Mouse (Mus musculus) left cerebral cortex, adult 8-10 months (tissue): ENCODE results near the gene Zfp512. TPM values are rescaled to one million over a fixed set of nuclear protein-coding genes. Genes with fewer than 3 reads are reported as not detected.
A peak's percentile ranks its signal among the peaks of the same experiment; 100 is the strongest.
"Not testable (repeated sequence)": the region's sequence is repeated elsewhere in the genome, so short reads cannot be mapped to it uniquely, and the experiment has no call there.

Experiments
- DNase-seq, 2 experiments: peaks; one replicate each; pipeline ENCODE4 v3.0.0; 2022; ENCODE audit warnings: low spot score in 2 of 2
- total RNA-seq, 4 experiments: library from RNA; stranded (reverse); gene quantifications; 2 replicates each; pipeline ENCODE4 v1.2.4; 2022

Gene Zfp512
- 10 to 100 TPM; 47.5 to 52.8 (median 51.8) TPM for total RNA-seq

DNA sequence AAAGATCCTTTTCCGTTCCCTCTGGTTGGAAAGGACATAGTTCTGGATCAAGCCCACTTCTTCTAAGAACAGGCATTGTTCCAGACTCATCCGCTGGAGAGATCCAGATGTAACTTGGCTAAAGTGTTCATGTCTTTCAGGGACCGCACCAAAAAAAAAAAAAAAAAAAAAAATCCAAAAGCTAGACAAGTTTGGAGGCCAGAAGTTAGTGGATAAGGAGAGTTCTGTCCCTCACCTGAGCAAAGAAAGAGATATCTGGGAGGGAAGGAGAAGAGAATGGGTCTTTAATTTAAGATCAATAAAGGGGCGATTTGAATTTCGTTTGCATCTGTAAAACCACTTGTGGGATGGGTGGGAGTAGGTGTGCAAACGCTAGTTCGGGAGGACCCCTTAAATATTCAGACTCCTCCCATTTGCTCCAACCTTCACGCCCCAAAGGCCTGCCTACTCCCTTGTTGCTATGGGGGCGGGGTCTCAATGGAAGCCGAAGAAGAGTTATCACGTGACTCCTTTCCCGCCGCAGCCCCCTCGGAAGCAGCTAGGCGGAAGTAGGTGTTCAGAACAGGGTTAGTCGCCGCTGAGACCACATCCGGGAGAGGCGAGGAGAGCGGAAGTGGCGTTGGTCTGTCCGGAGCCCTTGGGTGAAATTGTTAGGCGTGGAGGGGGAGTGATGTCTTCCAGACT is at the start of gene Zfp512:
Gene Zfp512 (plus strand): TSS at position 554 of the 684 bp plus-strand sequence.
- peak; percentile 70 to 95 for DNase-seq

DNA sequence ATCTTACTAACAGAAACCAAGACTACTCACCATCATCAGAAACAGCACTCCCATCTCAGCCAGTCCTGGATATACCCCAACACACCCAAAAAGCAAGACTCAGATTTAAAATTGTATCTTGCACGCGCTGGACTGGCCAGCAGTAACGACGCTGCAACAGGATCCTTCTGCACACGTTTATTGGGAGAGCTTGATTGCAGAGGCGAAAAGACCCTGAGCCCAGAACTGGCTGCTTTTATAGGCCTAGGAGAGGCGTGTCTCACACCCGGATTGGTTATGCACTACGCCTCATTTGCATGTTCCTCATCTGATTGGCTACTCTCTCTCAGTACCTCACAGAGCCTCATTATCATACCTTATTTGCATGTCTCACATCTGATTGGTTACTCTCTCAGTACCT is 17.5 kb upstream of the Zfp512 start:
- not testable (repeated sequence) for DNase-seq

DNA sequence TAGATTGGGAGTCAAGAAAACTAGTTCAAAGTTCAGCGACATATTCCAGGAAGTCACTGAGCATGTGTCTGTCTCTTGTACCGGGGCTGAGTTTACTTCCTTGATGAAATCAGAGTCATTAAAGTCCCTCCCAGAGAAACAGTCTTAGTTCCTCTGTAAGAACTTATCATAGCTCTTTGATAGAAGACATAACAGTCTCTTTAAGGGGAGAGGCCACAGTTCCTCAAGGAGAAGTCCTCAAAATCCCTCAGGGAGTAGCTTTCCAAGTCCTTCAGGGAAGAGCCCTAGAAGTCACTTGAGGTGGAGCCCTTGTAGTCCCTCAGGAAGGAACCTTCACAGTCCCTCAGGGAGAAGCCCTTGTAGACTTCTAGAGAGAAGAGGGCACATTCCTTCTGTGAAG is 895 bp upstream of the Zfp512 start:
- DNase-seq = no peak

DNA sequence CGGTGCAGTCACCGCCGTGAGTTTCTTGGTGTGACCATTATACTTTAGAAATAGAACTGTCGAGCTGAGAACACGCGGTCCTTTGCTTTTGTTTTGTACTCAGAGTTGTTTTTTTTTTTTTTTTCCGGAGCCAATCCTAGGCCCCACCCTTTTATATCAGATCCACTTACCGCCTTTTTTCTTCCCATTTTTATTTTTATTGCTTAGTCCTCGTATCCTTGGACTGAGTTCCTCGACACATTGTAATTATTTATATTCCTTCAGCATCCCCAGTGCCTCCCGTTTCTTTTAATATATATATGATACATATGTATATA is 289 bp downstream of the Zfp512 start:
- no peak for DNase-seq

DNA sequence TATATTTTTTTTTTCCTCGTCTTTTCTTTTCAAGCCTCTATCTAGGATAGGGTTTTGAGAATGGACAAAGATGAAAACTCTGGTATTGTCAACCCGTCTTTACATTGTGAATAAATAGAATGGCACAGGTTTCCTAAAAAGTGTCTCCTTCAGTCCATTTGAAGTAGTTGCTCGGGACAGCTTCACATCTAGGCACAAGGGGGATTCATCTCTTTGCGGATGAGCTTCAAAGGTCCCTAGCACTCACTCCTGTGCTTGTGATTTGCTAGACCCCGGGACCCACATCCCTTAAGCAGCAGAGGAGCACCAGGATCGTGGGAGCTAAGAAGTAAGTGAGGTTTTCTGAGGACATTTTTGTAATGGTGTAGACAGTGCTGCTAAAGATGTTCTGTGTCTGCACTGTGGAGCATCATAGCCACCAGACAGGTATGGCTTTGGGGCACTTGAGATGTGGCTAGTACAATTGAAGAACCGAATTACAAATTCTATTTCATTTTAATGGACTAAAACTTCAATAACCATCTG is 717 bp downstream of the Zfp512 start:
- no peak for DNase-seq

DNA sequence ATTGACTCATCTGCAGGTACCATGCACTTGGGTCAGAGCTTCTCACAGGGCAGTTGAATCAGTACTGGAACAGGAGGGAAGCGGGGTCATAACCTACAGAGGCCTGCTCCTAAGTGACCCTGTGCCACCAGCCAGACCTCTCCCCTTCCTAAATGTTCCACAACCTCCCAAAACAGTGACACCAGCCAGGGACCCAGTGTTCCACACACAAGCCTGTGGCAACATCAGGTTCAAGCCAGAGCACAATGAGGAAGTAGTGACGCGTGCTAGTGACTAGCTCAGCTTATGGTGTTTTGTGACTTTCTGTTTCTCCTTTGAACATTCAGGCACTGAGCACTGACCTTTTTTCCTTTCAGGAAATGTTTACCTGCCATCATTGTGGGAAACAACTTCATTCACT is 15.6 kb downstream of the Zfp512 start:
- DNase-seq = no peak

DNA sequence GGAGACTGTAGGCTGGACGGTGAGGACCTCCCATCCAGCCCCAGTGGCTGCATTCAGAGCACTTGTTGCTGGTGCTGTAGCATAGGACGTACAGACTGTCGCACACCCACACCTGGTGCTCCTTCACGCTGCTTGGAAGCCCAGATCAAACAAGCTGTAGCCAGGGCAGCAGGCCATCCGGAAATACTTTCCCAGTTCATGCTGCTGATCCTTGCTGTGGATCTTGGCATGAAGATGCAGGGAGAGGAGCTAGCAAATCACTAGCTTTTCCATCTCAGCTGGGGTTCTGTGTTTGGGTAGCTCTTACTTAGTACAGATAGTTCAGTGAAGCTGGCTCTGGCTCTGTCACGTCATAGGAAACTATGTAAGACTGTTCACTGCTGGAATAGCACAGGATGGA is 17.5 kb downstream of the Zfp512 start:
- no peak for DNase-seq

DNA sequence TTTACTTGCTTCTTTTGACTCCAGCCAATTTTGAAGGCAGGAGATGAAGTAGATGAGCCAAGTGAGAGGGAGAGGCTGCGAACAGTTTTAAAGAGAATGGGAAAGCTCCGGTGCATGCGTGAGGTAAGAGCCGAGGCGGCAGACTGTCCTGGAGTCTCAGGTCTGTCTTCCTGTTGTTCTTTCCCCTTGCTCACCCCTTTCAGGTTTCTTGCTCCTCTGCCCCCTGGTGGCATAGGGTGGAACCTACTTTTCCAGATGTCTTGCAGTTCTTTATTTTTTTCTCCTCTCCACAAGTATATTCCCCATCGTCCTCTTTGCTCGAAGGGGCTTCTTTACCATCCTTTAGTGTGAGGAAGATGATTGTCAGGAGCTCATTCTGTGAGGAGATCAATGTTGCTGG is 18.1 kb downstream of the Zfp512 start:
- DNase-seq = no peak

DNA sequence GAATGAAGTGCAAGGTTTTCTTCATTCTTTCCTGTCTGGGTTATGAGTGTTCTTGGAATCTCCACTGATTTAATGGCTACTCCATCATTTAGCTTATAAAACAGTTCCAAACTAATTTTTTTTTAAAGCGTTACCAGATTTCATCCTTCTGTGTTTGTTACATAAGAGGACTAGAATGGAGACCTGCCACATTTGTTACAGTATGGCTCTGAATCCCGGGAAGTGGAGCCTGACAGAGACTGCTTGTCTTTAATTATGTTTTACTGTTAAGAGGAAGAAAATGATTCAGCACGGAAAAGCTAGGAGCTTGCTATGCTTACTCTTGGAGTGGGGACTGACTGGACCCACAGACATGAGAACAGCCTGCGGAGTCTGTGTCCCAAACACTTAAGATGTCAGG is 28.3 kb downstream of the Zfp512 start:
- DNase-seq = no peak

DNA sequence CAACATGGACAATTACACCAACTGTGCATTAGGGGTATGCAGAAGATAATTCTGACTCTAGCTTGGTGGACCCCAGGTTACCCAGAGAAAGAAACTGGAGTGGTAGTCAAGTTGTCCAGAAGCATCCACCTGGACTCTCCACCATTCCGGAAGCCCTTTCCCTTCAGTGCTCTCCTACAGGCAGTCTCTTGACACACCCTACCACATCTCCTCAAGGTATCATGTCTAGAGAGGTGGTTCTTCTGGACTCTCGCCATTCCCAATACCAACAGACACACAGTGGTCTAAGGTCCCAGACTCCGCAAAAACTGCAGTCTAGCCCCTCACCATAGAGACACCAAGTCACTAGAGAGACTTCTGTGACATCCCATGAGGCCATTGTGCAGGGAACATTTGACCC is 33.2 kb downstream of the Zfp512 start, which contains the start of gene 4930548H24Rik:
Gene 4930548H24Rik (plus strand): TSS at position 301 of the 400 bp plus-strand sequence.
- DNase-seq = no peak

DNA sequence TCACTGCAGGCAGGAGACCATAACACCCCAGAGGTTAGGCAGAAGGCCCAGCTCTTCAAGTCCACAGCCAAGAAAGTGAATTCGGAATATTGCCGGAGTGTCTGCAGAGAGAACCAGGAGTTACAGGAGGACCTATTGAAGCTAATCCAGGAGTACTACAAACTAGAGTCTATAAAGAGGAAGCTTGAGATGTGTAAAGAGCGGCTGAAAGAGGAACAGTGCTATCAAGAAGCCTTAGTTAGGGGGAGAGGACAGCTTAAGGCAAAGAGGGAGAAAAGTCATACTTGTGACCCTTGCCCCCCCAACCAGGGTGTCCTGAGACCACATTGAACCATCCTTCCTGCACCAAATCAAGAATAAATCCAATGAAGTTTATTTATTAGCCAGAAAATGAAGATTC is 35.7 kb downstream of the Zfp512 start:
- no peak for DNase-seq

DNA sequence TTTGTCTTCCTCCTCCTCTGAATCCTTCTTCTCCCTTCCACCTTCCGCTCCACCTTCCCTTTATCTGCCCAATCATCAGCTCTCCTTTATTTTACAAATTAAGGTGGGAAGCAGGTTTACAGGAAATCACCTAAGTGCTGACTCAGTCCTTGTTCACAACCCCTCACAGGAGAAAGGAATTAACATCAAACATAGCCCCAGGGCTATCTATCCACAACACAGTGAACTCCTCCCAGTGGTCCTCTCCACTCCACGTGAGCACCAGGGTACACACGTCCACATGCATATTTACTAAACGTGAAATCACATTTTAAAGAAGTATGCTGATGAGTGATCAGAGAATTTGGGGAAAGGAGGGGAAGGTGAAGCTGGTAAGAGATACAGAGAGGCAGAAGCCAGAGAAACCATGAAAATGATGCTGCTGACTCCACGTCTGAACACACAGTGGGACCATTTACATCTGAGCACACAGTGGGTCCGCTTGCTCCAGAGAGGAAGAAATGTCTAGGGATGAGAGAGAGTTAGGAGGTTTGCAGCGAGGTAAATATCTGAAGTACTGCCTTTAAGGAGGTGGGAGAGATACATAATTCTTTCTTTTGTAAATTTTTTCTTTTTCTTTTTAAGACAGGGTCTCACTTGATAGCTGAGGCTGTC is 37.0 kb downstream of the Zfp512 start:
- DNase-seq = no peak

DNA sequence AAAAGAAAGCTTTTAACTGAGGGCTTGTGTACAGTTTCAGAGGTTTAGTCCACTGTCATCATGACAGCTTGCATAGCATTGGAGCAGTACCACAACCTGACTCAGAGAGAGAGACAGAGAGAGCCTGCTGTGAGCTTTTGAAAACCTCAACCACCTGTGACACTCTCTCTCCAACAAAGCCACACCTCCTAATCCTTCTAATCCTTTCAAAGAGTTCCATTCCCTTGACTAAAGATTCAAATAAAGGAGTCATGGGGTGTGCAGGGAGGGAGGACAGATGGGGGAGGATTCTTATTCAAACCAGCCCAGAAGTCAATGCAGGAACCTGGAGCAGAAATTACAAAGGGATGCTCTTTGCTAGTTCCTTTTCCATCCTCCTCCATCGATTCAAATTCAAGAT is 39.8 kb downstream of the Zfp512 start:
- no peak for DNase-seq

DNA sequence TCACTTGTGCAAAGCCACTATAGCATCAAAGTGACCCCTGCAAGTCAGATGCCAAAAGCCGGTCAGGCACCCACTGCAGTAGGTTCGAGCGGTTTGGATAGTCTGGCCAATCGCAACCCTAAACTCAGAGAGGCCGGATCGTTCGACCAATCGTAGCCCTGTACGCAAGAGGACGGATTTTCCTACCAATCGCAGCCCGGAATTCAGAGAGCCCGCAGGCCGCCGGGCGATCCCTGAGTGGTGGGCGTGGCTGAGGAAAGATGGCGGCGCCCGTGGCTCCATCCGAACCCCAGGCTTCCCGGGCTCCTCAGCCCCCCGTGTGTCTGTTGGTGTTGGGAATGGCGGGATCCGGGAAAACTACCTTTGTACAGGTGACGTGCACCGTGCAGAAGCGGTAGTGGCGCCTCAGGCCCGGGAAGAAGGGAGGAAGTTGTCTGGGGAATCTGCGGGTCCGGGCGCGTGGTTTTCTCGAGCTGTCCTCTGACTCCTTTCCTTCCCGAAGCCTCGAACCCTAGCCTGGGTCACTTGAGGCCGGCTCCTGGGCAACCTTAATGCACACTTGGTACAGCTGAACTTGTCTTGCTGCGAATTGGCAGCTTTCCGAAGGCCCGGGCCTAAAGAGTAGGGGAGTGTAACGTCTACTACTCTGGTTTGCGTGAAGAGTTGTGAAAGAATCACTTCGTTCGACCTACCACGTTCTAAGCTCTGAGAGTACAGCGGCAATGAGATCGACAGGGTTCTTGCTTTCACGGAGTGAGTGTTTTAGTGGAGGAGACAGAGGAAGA is 42.5 kb downstream of the Zfp512 start, which contains the start of gene Gpn1:
Gene Gpn1 (plus strand): TSS at position 229 of the 785 bp plus-strand sequence.
- peak; percentile 76 to 90 for DNase-seq

DNA sequence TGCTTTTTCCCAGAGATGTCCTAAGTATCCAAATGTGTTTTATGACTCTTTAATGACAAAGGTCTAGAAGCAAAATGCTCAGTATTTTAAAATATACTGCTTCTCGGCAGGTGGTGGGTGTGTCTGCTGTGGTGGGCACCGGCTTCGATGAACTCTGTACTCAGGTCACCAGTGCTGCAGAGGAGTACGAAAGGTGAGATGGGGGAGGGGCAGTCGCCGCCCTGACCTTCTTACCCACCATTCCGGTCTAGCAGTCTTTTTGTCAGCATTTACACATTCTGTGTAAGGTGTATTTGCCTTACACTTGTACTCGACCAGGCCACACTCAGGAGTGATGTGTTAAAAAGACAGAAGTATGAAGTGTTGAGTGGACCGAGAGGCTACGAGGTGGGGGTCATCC is 52.6 kb downstream of the Zfp512 start:
- no peak for DNase-seq

DNA sequence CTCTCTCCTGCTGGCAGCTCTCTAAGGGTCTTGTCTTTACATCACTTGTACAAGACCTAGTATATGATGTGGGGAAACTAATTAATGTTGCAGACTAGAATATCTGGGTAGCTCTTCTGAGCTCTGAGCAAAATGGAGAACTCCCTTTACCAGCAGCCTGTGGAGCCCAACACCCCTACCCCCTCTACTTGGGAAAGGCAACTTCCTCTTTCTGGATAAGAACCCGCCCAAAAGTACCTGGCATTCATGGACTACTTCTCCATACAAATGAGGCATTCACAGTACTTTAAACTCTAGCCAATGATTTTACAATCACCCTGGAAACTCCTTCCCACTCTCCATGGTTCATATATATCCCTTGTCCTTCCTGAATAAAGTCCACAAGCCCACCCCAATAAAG is 60.2 kb downstream of the Zfp512 start:
- DNase-seq = no peak

DNA sequence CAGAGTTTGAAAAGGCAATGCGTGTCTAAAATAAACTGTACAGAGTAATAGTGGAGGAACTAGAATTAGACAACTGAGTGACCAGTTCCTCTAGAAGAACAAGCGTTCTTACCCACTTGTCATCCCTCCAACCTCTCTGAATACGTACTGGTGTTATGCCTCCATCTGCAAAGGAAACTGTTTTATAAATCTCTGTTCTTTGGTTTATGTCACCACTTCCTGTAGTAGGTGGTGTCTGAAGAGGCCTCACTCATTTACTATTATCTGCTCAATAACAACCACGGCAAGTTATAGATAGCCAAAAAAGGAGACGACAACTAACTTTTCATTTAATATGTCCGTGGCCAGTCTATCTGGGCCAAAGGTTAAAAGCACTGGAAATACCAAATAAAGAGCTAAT is 68.3 kb downstream of the Zfp512 start:
- DNase-seq = no peak

DNA sequence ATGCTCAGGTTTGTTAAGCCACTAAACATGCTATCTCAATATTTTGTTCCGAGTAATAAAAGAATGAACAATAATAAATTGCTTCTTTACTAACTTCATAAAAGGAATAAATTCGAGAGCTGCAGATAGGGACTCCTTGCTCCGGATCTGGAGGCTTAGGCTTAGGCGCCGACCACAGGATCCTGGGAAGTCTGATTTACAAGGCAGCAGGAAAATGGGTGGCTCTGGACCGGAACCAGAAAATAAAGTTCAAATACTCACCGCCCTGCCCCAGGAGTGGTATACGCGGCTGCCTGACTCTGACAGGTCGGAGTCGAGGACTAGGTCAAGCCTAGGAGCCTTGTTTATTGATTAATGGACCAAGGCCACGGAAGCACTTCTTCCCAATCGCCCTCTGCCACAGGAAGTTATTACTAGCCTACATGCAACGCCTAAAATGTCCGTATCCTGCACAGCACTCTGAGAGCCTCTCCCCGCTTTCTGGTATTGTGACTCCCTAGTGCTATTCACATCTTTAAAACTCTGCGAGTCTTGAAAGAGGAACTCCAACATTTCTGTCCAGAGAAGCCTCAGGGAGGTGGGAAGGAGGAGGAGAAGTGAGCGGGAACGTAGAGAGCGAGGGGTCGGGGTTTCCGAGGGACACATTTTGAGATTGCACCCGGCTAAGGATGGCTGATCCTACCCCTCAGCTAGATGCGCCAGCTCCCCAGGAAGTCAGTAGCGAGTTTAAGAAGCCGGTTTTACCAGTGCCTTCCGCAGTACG is 74.3 kb downstream of the Zfp512 start, which contains the start of gene Slc4a1ap:
Gene Slc4a1ap (plus strand): TSS at position 642 of the 763 bp plus-strand sequence.
- peak; percentile 55 to 73 for DNase-seq

DNA sequence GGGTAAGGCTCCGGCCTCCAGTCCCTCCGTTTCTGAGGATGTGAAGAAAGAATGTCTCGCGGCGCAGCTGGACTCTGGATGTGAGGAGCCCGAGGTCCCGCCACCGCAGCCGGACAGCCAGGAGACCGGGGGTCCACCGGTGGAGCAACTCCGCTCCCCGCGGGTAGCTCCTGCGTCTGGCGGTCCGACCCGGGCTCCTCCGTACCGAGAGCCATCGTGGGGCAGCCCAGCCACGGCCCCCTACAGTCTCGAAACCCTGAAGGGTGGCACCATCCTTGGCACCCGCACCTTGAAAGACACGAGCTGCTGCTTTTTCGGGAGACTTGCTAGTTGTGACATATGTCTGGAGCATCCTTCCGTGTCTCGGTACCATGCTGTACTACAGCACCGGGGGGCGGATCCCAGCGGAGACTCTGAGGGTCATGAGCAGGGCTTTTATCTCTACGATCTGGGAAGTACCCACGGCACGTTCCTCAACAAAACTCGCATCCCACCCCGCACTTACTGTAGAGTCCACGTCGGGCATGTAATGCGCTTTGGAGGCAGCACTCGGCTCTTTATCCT is 75.0 kb downstream of the Zfp512 start:
- DNase-seq = no peak

DNA sequence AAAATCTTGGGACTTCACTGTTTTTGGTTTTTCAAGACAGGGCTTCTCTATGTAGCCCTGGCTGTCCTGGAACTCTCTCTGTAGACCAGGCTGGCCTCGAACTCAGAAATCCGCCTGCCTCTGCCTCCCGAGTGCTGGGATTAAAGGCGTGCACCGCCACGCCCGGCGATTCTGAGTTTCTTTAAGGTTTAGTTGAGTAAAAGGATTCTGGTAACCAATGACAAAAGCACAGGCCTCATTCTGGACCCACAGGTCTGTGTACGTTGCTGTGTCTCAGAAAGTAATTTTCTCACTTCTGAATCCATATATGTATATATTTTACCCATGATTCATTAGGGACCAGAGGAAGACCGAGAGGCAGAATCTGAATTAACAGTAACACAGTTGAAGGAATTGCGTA is 75.5 kb downstream of the Zfp512 start, which contains the start of gene Supt7l:
Gene Supt7l (minus strand): TSS at position 101 of the 400 bp plus-strand sequence.
- not testable (repeated sequence) for DNase-seq

DNA sequence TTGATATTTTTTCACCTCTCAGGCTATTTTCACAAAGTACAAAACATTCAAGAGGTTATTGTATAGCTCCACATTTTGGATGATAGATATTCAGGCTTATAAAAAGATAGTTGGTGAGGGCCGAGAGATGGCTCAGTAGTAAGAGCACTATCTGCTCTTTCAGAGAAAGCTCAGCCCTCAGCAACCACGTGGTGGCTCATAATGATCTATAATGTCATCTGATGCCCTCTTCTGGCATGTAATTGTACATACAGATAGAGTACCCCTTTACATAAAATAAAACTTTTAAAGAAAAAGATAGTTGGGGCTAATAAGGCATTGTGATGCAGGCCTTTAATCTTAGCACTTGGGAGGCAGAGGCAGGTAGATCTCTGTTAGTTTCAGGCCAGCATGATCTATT is 76.3 kb downstream of the Zfp512 start:
- no peak for DNase-seq
